Mouse (Mus musculus) right cerebral cortex, postnatal 25 days (tissue): Measurements from ENCODE around the gene Bcl3.

Experiments
- DNase-seq: peaks from one replicate; pipeline ENCODE4 v3.0.0; 2022

Gene Bcl3

GRCm38 (mm10) chr7:19764581-19764980 lies 58.0 kb downstream of the Bcl3 start:
- DNase-seq, result no peak

- DNase-seq, result no peak
Measured at GRCm38 (mm10) chr7:19763829-19764477, 58.6 kb downstream of the Bcl3 start.

- DNase-seq, result no peak
Measured at GRCm38 (mm10) chr7:19762283-19762682, 60.3 kb downstream of the Bcl3 start.

GRCm38 (mm10) chr7:19760021-19760420 lies 62.5 kb downstream of the Bcl3 start:
- DNase-seq, result no peak

- no peak for DNase-seq
Measured at GRCm38 (mm10) chr7:19758623-19759022, 63.9 kb downstream of the Bcl3 start.
